Comparison of ENCODE assay signal across 8 mouse cellular contexts in genomic region chr3:129532180-129532864, GRCm38 (mm10). TPM values are rescaled to one million over a fixed set of nuclear protein-coding genes. Genes with fewer than 3 reads are reported as not detected.
DNase-seq lines count a peak whose midpoint lies in the region; ATAC-seq and TF ChIP-seq lines count a peak whose summit lies in the region.

Gene Elovl6 (plus strand): TSS chr3:129532355.

- H3K9ac ChIP-seq in forebrain, embryonic 16.5 days (replicated peaks; ENCODE audit: low read depth, low read length) = peak within 1 kb of the TSS; percentile 97
- H3K9ac ChIP-seq in hindbrain, embryonic 11.5 days (ENCODE audit: low read depth, low read length) = peak within 1 kb of the TSS; percentile 97

- H3K36me3 ChIP-seq in G1E (replicated peaks) = peaks cover 8% of the 10 kb centered on the region
- H3K36me3 ChIP-seq in forebrain, embryonic 16.5 days (ENCODE audit: control insufficient read depth, insufficient read depth) = no peaks in the 10 kb centered on the region
- no peaks in the 10 kb centered on the region for H3K36me3 ChIP-seq in hindbrain, embryonic 11.5 days (ENCODE audit: control insufficient read depth, insufficient read depth, low read length)

- H3K27me3 ChIP-seq in G1E (ENCODE audit: insufficient read depth, low read length) = no peaks in the 10 kb centered on the region
- no peaks in the 10 kb centered on the region for H3K27me3 ChIP-seq in forebrain, embryonic 16.5 days (replicated peaks; ENCODE audit: control insufficient read depth, insufficient read depth, low read length)
- H3K27me3 ChIP-seq in hindbrain, embryonic 11.5 days (ENCODE audit: control insufficient read depth, insufficient read depth, low read length) = no peaks in the 10 kb centered on the region

- H3K4me1 ChIP-seq in G1E (ENCODE audit: insufficient read depth, low read depth, low read length) = peaks cover 39% of the 10 kb centered on the region
- peaks cover 25% of the 10 kb centered on the region for H3K4me1 ChIP-seq in forebrain, embryonic 16.5 days (replicated peaks; ENCODE audit: control insufficient read depth, insufficient read depth, low read length)
- H3K4me1 ChIP-seq in hindbrain, embryonic 11.5 days (replicated peaks; ENCODE audit: control insufficient read depth, insufficient read depth, low read length) = peaks cover 11% of the 10 kb centered on the region

- peak within 1 kb of the TSS; percentile 84 for H3K4me2 ChIP-seq in forebrain, embryonic 16.5 days (ENCODE audit: low read length)
- H3K4me2 ChIP-seq in hindbrain, embryonic 11.5 days (replicated peaks; ENCODE audit: low read depth, low read length) = peak within 1 kb of the TSS; percentile 71

- H3K9me3 ChIP-seq in G1E (replicated peaks) = no peaks in the 10 kb centered on the region
- H3K9me3 ChIP-seq in forebrain, embryonic 16.5 days (ENCODE audit: control insufficient read depth, low read length) = no peaks in the 10 kb centered on the region
- no peaks in the 10 kb centered on the region for H3K9me3 ChIP-seq in hindbrain, embryonic 11.5 days (ENCODE audit: control insufficient read depth, low read length)

- peak; percentile 58 for DNase-seq in G1E (ENCODE audit: low spot score)
- peak; percentile 47 for DNase-seq in c-Kit-positive CD71-positive TER-119-negative erythroid progenitor cells, embryonic 14.5 days (ENCODE audit: low read depth)
- peak; percentile 89 for DNase-seq in hindbrain, embryonic 11.5 days (ENCODE audit: low spot score)
- peak; percentile 77 to 90 for DNase-seq in layer of hippocampus, postnatal 14 days (ENCODE audit: low spot score in 2 of 2)
- DNase-seq in lung, postnatal 10 days = peak; percentile 67
- peak; percentile 86 for DNase-seq in retina, embryonic 14.5 days (ENCODE audit: low spot score)
- DNase-seq in thymus, postnatal 4 days = peak; percentile 62

- ATAC-seq in G1E (ENCODE audit: extremely low read depth, insufficient number of reproducible peaks, low FRiP score, poor library complexity, severe bottlenecking) = peak; percentile 15; the same call in 1 of the 2 replicates
- peak; percentile 60 for ATAC-seq in forebrain, embryonic 16.5 days
- ATAC-seq in hindbrain, embryonic 11.5 days (ENCODE audit: low FRiP score) = peak; percentile 68

- H3K27ac ChIP-seq in forebrain, embryonic 16.5 days (ENCODE audit: low read length) = peak within 1 kb of the TSS; percentile 97
- peak within 1 kb of the TSS; percentile 98 for H3K27ac ChIP-seq in hindbrain, embryonic 11.5 days (ENCODE audit: low read depth, low read length)

- WGBS in forebrain, embryonic 16.5 days = under 1% methylated on average over 34 of the region's 35 CpGs
- WGBS in hindbrain, embryonic 11.5 days = under 1% methylated on average over 34 of the region's 35 CpGs

- peak within 1 kb of the TSS; percentile 73 for H3K4me3 ChIP-seq in G1E (ENCODE audit: low read depth, low read length)
- H3K4me3 ChIP-seq in forebrain, embryonic 16.5 days (replicated peaks; ENCODE audit: low read length) = peak within 1 kb of the TSS; percentile 80
- H3K4me3 ChIP-seq in hindbrain, embryonic 11.5 days (ENCODE audit: low read depth, low read length) = peak within 1 kb of the TSS; percentile 85

- TF ChIP-seq CTCF in G1E (IDR thresholded peaks at IDR 0.05; ENCODE audit: low read depth, low read length) = no peak

RNA-seq across cellular contexts. Expression of gene Elovl6, which starts in this region (rescaled TPM):
- total RNA-seq in G1E (2014; fragmentation: Nextera tagmentation) (20.4 and 20.6 TPM in 2 replicates), G1E (2017) (17.5 and 20.4 TPM in 2 replicates)
- 2.3 TPM in 2 replicates for polyA plus RNA-seq in G1E (2012)
- 43.5 and 44.7 TPM in 2 replicates for polyA plus RNA-seq in forebrain, embryonic 16.5 days (2015; fragmentation: Nextera tagmentation; extraction: Ambion mirVana)
- polyA plus RNA-seq in hindbrain, embryonic 11.5 days (2014; fragmentation: Nextera tagmentation; extraction: Ambion mirVana) = 46.5 and 46.8 TPM in 2 replicates
- 10 to 100 TPM; 52.7 to 54.6 TPM for total RNA-seq in layer of hippocampus, postnatal 14 days (2021)

Comparison
In these comparisons a context has a peak if more than half of its experiments do, and no peak if none do; other contexts are left out.
1. Peak in every context shown above with its lines: DNase-seq, ATAC-seq, H3K4me3 ChIP-seq and H3K27ac ChIP-seq.
2. RNA of gene Elovl6 (polyA plus RNA-seq): 46.5 to 46.8 TPM in hindbrain, embryonic 11.5 days and 43.5 to 44.7 TPM in forebrain, embryonic 16.5 days; 2.3 TPM in G1E; every median in the first group is over 10 times any median in the second.
3. ATAC-seq: peak in every context shown above with its lines; median percentile 68 in hindbrain, embryonic 11.5 days; 60 in forebrain, embryonic 16.5 days; 15 in G1E.